Mouse (Mus musculus): ENCODE data around the gene Tfrc.

DNA sequence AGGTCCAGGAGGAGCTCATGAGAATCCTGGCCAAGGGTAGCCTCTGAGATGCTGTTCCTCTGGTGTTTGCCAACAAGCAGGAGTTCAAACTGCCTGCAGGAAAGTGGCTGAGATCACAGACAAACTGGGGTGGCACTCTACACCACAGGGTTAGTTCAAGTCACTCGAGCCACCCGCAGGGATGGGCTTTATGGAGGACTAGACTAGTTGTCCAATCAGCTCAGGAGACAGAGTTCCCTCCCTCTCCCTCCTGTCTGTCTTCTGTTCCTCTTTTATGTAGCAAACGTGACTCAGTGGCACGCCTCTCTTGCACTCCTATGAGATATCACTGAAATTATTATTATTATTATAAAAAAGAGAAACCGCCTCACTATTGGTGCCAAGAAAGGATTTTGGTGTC lies 25.5 kb downstream of the Tfrc start:
- TF ChIP-seq CTCF (IDR thresholded peaks at IDR 0.05): no peak
- no peak for TF ChIP-seq EP300 (IDR thresholded peaks at IDR 0.05)
